Mouse (Mus musculus): ENCODE measurements around the gene Arhgap33. TPM values are rescaled to one million over a fixed set of nuclear protein-coding genes. Genes with fewer than 3 reads are reported as not detected.

Gene Arhgap33
- total RNA-seq, 2 experiments from 2014 or later, result 0.31 to 0.47 TPM

- no peak for DNase-seq
- H3K27ac ChIP-seq, result no peak overlapping the region
- no peak for TF ChIP-seq CTCF (IDR thresholded peaks at IDR 0.05)
- no peak overlapping the region for H3K4me3 ChIP-seq
- intact Hi-C loops (cut with DNase I), result no loop called here
Measured at GRCm38 (mm10) chr7:30474999-30475398, 59.9 kb downstream of the Arhgap33 start.

GRCm38 (mm10) chr7:30472411-30472810 is 62.4 kb downstream of the Arhgap33 start:
- peak; percentile 56 for TF ChIP-seq CTCF (IDR thresholded peaks at IDR 0.05)
- H3K27ac ChIP-seq, result no peak overlapping the region
- no peak overlapping the region for H3K4me3 ChIP-seq
- DNase-seq, result no peak
- intact Hi-C loops (cut with DNase I), result no loop called here

Small RNAs within 50 kb of the gene (microRNA-seq; reads per million reads assigned to microRNA genes)
- 3.6 reads per million for gene Gm38670

Other genes starting within 250 kb of the Arhgap33 start
- 1 to 10 TPM; 5.5 to 5.8 TPM for gene Clip3, start 243.3 kb downstream of the Arhgap33 start, total RNA-seq (2021)
- 10 to 100 TPM; 21.0 to 22.9 TPM for gene Alkbh6, start 226.3 kb downstream of the Arhgap33 start, total RNA-seq (2021)
- 1 to 10 TPM; 1.8 to 2.1 TPM for gene Syne4, start 220.3 kb downstream of the Arhgap33 start, total RNA-seq (2021)
- gene E130208F15Rik, start 213.3 kb downstream of the Arhgap33 start, total RNA-seq (2021), result under 1 TPM; 0.36 to 0.42 TPM
- 1 to 10 TPM; 5.9 to 6.9 TPM for gene Sdhaf1, start 211.2 kb downstream of the Arhgap33 start, total RNA-seq (2021)
- gene Lrfn3, start 172.3 kb downstream of the Arhgap33 start, total RNA-seq (2021), result 1 to 10 TPM; 3.8 to 4.3 TPM
- gene Tyrobp, start 121.3 kb downstream of the Arhgap33 start, total RNA-seq (2021), result 1 to 10 TPM; 2.6 to 5.7 TPM
- not detected for gene Hcst, start 115.2 kb downstream of the Arhgap33 start, total RNA-seq (2021)
- gene Nfkbid, start 113.3 kb downstream of the Arhgap33 start, total RNA-seq (2021), result under 1 TPM; 0.11 to 0.13 TPM
- 1 to 10 TPM in 1 of 2 experiments, under 1 TPM in 1; 0.94 to 1.2 TPM for gene Aplp1, start 89.5 kb downstream of the Arhgap33 start, total RNA-seq (2021)
- not detected for gene Kirrel2, start 77.4 kb downstream of the Arhgap33 start, total RNA-seq (2021)
- gene Nphs1, start 76.7 kb downstream of the Arhgap33 start, total RNA-seq (2021), result not detected
- gene Prodh2, start 41.4 kb downstream of the Arhgap33 start, total RNA-seq (2021), result not detected
- 1,000 to 10,000 TPM in 1 of 2 experiments, 100 to 1,000 TPM in 1; 867 to 2,532 TPM for gene Hspb6, start 17.1 kb upstream of the Arhgap33 start, total RNA-seq (2021)
- gene Proser3, start 17.2 kb upstream of the Arhgap33 start, total RNA-seq (2021), result 1 to 10 TPM; 5.5 to 7.3 TPM
- 10 to 100 TPM in 1 of 2 experiments, 1 to 10 TPM in 1; 9.2 to 10.5 TPM for gene Lin37, start 24.8 kb upstream of the Arhgap33 start, total RNA-seq (2021)
- 10 to 100 TPM; 53.8 to 62.5 TPM for gene U2af1l4, start 28.2 kb upstream of the Arhgap33 start, total RNA-seq (2021)
- gene Gm49396, start 28.3 kb upstream of the Arhgap33 start, total RNA-seq (2021), result 1 to 10 TPM; 1.8 to 2.2 TPM
- 100 to 1,000 TPM; 116 to 123 TPM for gene Psenen, start 28.6 kb upstream of the Arhgap33 start, total RNA-seq (2021)
- 1 to 10 TPM; 1.1 to 1.5 TPM for gene Igflr1, start 30.4 kb upstream of the Arhgap33 start, total RNA-seq (2021)
- 10 to 100 TPM; 13.3 to 16.3 TPM for gene Kmt2b, start 53.7 kb upstream of the Arhgap33 start, total RNA-seq (2021)
- gene Zbtb32, start 63.8 kb upstream of the Arhgap33 start, total RNA-seq (2021), result under 1 TPM in 1 of 2 experiments, not detected in 1; 0.33 TPM
- under 1 TPM in 1 of 2 experiments, not detected in 1; 0.17 TPM for gene Upk1a, start 77.8 kb upstream of the Arhgap33 start, total RNA-seq (2021)
- gene Cox6b1, start 91.1 kb upstream of the Arhgap33 start, total RNA-seq (2021), result 1,000 to 10,000 TPM; 1,338 to 2,234 TPM
- gene Etv2, start 100.8 kb upstream of the Arhgap33 start, total RNA-seq (2021), result not detected
- gene Rbm42, start 115.3 kb upstream of the Arhgap33 start, total RNA-seq (2021), result 10 to 100 TPM; 37.4 to 38.3 TPM
- 1 to 10 TPM; 3.7 to 4.2 TPM for gene Haus5, start 129.9 kb upstream of the Arhgap33 start, total RNA-seq (2021)
- gene Pmis2, start 136.5 kb upstream of the Arhgap33 start, total RNA-seq (2021), result 1 to 10 TPM; 2.7 to 4.9 TPM
- gene 2200002J24Rik, start 163.9 kb upstream of the Arhgap33 start, total RNA-seq (2021), result not detected
- gene Atp4a, start 177.1 kb upstream of the Arhgap33 start, total RNA-seq (2021), result under 1 TPM; 0.13 to 0.14 TPM
- 100 to 1,000 TPM; 232 to 255 TPM for gene Tmem147, start 194.5 kb upstream of the Arhgap33 start, total RNA-seq (2021)
- gene Gapdhs, start 208.6 kb upstream of the Arhgap33 start, total RNA-seq (2021), result not detected
- 1 to 10 TPM; 2.8 to 4.7 TPM for gene Sbsn, start 216.4 kb upstream of the Arhgap33 start, total RNA-seq (2021)
- 1 to 10 TPM in 1 of 2 experiments, under 1 TPM in 1; 0.98 to 1.2 TPM for gene Dmkn, start 228.7 kb upstream of the Arhgap33 start, total RNA-seq (2021)

All from gastrocnemius, adult 2 months (tissue).